Mouse (Mus musculus) midbrain, embryonic 14.5 days (tissue): ENCODE measurements around the gene Ddit4l. TPM values are rescaled to one million over a fixed set of nuclear protein-coding genes. Genes with fewer than 3 reads are reported as not detected.

Source experiments
- microRNA-seq: library from miRNA; unstranded; fragments of <30 nt; microRNA quantifications from one replicate; pipeline ENCODE4, GENCODE M21; 2016
- polyA plus RNA-seq: library from polyadenylated mRNA; unstranded; fragments of >200 nt; fragmentation: Nextera tagmentation; extraction: Ambion mirVana; gene quantifications from 2 replicates; pipeline ENCODE4 v1.2.1, GENCODE M21; 2014

The Ddit4l gene
- polyA plus RNA-seq, 1 experiment from 2014 or later: 6.5 TPM

Small RNA genes lying within 50 kb of the gene (microRNA-seq; reads per million reads assigned to microRNA genes)
- gene Gm22468: not detected

Other genes starting within 250 kb of the Ddit4l start
- not detected in 2 replicates for gene Gm21962, start 49.9 kb downstream of the Ddit4l start, polyA plus RNA-seq
- 916 and 1,070 TPM in 2 replicates for gene H2afz, start 242.9 kb downstream of the Ddit4l start, polyA plus RNA-seq
- gene Dnajb14, start 246.1 kb downstream of the Ddit4l start, polyA plus RNA-seq: 14.0 and 15.8 TPM in 2 replicates